ENCODE assay signal across 39 mouse cellular contexts in the genomic region with DNA sequence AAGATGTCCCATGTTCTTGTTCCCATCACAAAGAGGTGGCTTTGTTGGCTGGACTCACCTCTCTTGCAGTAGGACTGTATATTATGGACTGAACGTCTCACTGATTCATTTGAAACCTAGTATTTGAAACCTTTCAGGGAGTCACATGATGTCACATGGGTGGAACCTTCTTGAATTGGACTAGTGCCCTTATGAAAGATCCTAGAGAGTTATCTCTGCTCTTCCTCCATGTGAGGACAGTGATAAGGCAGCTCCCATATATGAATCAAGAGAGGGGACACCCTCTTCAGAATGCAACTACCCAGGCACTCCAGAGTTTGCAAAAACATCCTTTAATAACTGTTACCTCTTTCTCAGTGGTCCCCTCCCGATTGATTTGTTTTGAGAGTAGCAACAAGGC. TPM values are rescaled to one million over a fixed set of nuclear protein-coding genes. Genes with fewer than 3 reads are reported as not detected.
"Had no signal": no experiment of that assay in that cellular context is flagged by ENCODE, and none has a peak within 500 bp of the region (broad histone marks: within the 10 kb centered on the region; RNA-seq: fewer than 3 reads in every experiment).

No protein-coding gene starts in this region.

- ATAC-seq: forebrain, embryonic 13.5 days; forebrain, embryonic 14.5 days; forebrain, embryonic 15.5 days; forebrain, embryonic 16.5 days; forebrain, postnatal 0 days had no signal

- H3K9me3 ChIP-seq: embryonic facial prominence, embryonic 10.5 days; embryonic facial prominence, embryonic 12.5 days; embryonic facial prominence, embryonic 15.5 days; forebrain, embryonic 10.5 days; forebrain, embryonic 12.5 days; forebrain, embryonic 13.5 days had no signal

- H3K27me3 ChIP-seq: embryonic facial prominence, embryonic 12.5 days; embryonic facial prominence, embryonic 13.5 days; embryonic facial prominence, embryonic 15.5 days; forebrain, embryonic 12.5 days; forebrain, embryonic 13.5 days; forebrain, embryonic 15.5 days had no signal

- H3K9ac ChIP-seq: embryonic facial prominence, embryonic 12.5 days; embryonic facial prominence, embryonic 13.5 days; embryonic facial prominence, embryonic 15.5 days; forebrain, embryonic 12.5 days; forebrain, embryonic 13.5 days; forebrain, embryonic 15.5 days; forebrain, postnatal 0 days had no signal

- H3K27ac ChIP-seq: embryonic facial prominence, embryonic 10.5 days; embryonic facial prominence, embryonic 12.5 days; embryonic facial prominence, embryonic 13.5 days; embryonic facial prominence, embryonic 15.5 days; forebrain, embryonic 10.5 days; forebrain, embryonic 12.5 days; forebrain, embryonic 13.5 days; forebrain, embryonic 15.5 days; gastrocnemius, adult 2 months; heart, adult 2 months had no signal

- H3K4me1 ChIP-seq: embryonic facial prominence, embryonic 10.5 days; embryonic facial prominence, embryonic 12.5 days; forebrain, embryonic 10.5 days; forebrain, embryonic 12.5 days; forebrain, embryonic 13.5 days; forebrain, embryonic 15.5 days had no signal

- H3K4me3 ChIP-seq: embryonic facial prominence, embryonic 10.5 days; embryonic facial prominence, embryonic 12.5 days; embryonic facial prominence, embryonic 13.5 days; embryonic facial prominence, embryonic 15.5 days; erythroblast, embryonic 14.5 days; forebrain, embryonic 10.5 days; forebrain, embryonic 12.5 days; forebrain, embryonic 13.5 days; forebrain, embryonic 15.5 days; gastrocnemius, adult 2 months; heart, adult 2 months had no signal

- H3K36me3 ChIP-seq: embryonic facial prominence, embryonic 10.5 days; embryonic facial prominence, embryonic 12.5 days; embryonic facial prominence, embryonic 13.5 days; embryonic facial prominence, embryonic 15.5 days; forebrain, embryonic 10.5 days; forebrain, embryonic 12.5 days; forebrain, embryonic 15.5 days had no signal

- DNase-seq: cerebellum, adult 2 months; cerebellum, adult 8-10 months; cerebellum, adult 9-10 months; cerebellum, adult 9-11 months; cerebellum, postnatal 10 days; cerebellum, postnatal 14 days; cerebellum, postnatal 25 days; cerebellum, postnatal 36 days; embryo, embryonic 11 days; forebrain, postnatal 0 days; gastrocnemius, adult 2 months; gastrocnemius, postnatal 10 days; gastrocnemius, postnatal 14 days; gastrocnemius, postnatal 25 days; gastrocnemius, postnatal 36 days; heart, adult 11 months; heart, adult 18-20 months; heart, adult 2 months had no signal

- H3K4me2 ChIP-seq: embryonic facial prominence, embryonic 12.5 days; embryonic facial prominence, embryonic 13.5 days; embryonic facial prominence, embryonic 15.5 days; forebrain, embryonic 12.5 days; forebrain, embryonic 13.5 days; forebrain, embryonic 15.5 days had no signal

RNA-seq across cellular contexts. Expression of a gene that starts 10.7 kb away (rescaled TPM):
- total RNA-seq: common myeloid progenitor, adult 5-6 weeks; forebrain, postnatal 0 days; gastrocnemius, adult 18-20 months; gastrocnemius, adult 2 months; gastrocnemius, adult 8-10 months; gastrocnemius, postnatal 14 days; gastrocnemius, postnatal 25 days; gastrocnemius, postnatal 36 days; gastrocnemius, postnatal 4 days; granulocyte monocyte progenitor cell, adult 5-6 weeks; heart, adult 18-20 months; heart, adult 2 months had no signal
- polyA plus RNA-seq: cerebellum, adult 2 months; cortical plate, adult 2 months; embryonic facial prominence, embryonic 10.5 days; embryonic facial prominence, embryonic 13.5 days; forebrain, embryonic 10.5 days; forebrain, embryonic 12.5 days; forebrain, embryonic 13.5 days; forebrain, embryonic 14.5 days; forebrain, embryonic 15.5 days; forebrain, embryonic 16.5 days; forebrain, postnatal 0 days; frontal cortex, adult 2 months; heart, adult 2 months had no signal

RNA-seq across cellular contexts. Expression of a gene that starts 15.1 kb away (rescaled TPM):
- total RNA-seq: common myeloid progenitor, adult 5-6 weeks; forebrain, postnatal 0 days; gastrocnemius, adult 2 months; gastrocnemius, adult 8-10 months; gastrocnemius, postnatal 10 days; gastrocnemius, postnatal 14 days; gastrocnemius, postnatal 25 days; gastrocnemius, postnatal 36 days; granulocyte monocyte progenitor cell, adult 5-6 weeks; heart, adult 2 months had no signal
- polyA plus RNA-seq: cerebellum, adult 2 months; embryonic facial prominence, embryonic 10.5 days; embryonic facial prominence, embryonic 12.5 days; embryonic facial prominence, embryonic 14.5 days; erythroblast, embryonic 14.5 days; forebrain, embryonic 10.5 days; forebrain, embryonic 12.5 days; forebrain, embryonic 13.5 days; gonadal fat pad, adult 2 months; heart, adult 2 months had no signal

RNA-seq across cellular contexts. Expression of a gene that starts 29.6 kb away (rescaled TPM):
- total RNA-seq: common myeloid progenitor, adult 5-6 weeks; forebrain, postnatal 0 days; gastrocnemius, adult 18-20 months; gastrocnemius, adult 2 months; gastrocnemius, adult 8-10 months; gastrocnemius, postnatal 10 days; gastrocnemius, postnatal 14 days; gastrocnemius, postnatal 25 days; gastrocnemius, postnatal 36 days; gastrocnemius, postnatal 4 days; granulocyte monocyte progenitor cell, adult 5-6 weeks; heart, adult 18-20 months; heart, adult 2 months had no signal
- polyA plus RNA-seq: cerebellum, adult 2 months; cortical plate, adult 2 months; embryonic facial prominence, embryonic 10.5 days; embryonic facial prominence, embryonic 11.5 days; embryonic facial prominence, embryonic 12.5 days; embryonic facial prominence, embryonic 13.5 days; embryonic facial prominence, embryonic 14.5 days; embryonic facial prominence, embryonic 15.5 days; erythroblast, embryonic 14.5 days; forebrain, embryonic 10.5 days; forebrain, embryonic 12.5 days; forebrain, embryonic 13.5 days; forebrain, embryonic 14.5 days; forebrain, embryonic 15.5 days; forebrain, embryonic 16.5 days; forebrain, postnatal 0 days; frontal cortex, adult 2 months; heart, adult 2 months had no signal

RNA-seq across cellular contexts. Expression of a gene that starts 49.0 kb away (rescaled TPM):
- total RNA-seq: common myeloid progenitor, adult 5-6 weeks; forebrain, postnatal 0 days; gastrocnemius, adult 18-20 months; gastrocnemius, adult 2 months; gastrocnemius, adult 8-10 months; gastrocnemius, postnatal 10 days; gastrocnemius, postnatal 14 days; gastrocnemius, postnatal 25 days; gastrocnemius, postnatal 36 days; gastrocnemius, postnatal 4 days; granulocyte monocyte progenitor cell, adult 5-6 weeks; heart, adult 18-20 months; heart, adult 2 months had no signal
- polyA plus RNA-seq: cerebellum, adult 2 months; cortical plate, adult 2 months; embryonic facial prominence, embryonic 10.5 days; embryonic facial prominence, embryonic 11.5 days; embryonic facial prominence, embryonic 12.5 days; embryonic facial prominence, embryonic 13.5 days; embryonic facial prominence, embryonic 14.5 days; embryonic facial prominence, embryonic 15.5 days; erythroblast, embryonic 14.5 days; forebrain, embryonic 10.5 days; forebrain, embryonic 12.5 days; forebrain, embryonic 13.5 days; forebrain, embryonic 14.5 days; forebrain, embryonic 15.5 days; forebrain, embryonic 16.5 days; forebrain, postnatal 0 days; frontal cortex, adult 2 months; heart, adult 2 months had no signal
